8 mouse cellular contexts compared by ENCODE assay signal in genomic region chr15:96640291-96640985, GRCm38 (mm10). TPM values are rescaled to one million over a fixed set of nuclear protein-coding genes. Genes with fewer than 3 reads are reported as not detected.
DNase-seq lines count a peak whose midpoint lies in the region; ATAC-seq and TF ChIP-seq lines count a peak whose summit lies in the region.

No protein-coding gene starts in this region.

- no peaks in the 10 kb centered on the region for H3K9me3 ChIP-seq in embryonic facial prominence, embryonic 14.5 days (ENCODE audit: control insufficient read depth, low read length)

- no peak for ATAC-seq in embryonic facial prominence, embryonic 14.5 days (ENCODE audit: low read depth)
- ATAC-seq in inflammation-experienced regulatory T-cells, adult 6 months, result peak; percentile 67
- ATAC-seq in megakaryocyte-erythroid progenitor cell, adult 5-6 weeks (replicated peaks; ENCODE audit: low FRiP score, low TSS enrichment, poor library complexity, severe bottlenecking), result peak; percentile 50

- TF ChIP-seq CTCF in gastrocnemius, adult 2 months (IDR thresholded peaks at IDR 0.05), result no peak

- peak overlapping the region; percentile 78 for H3K4me3 ChIP-seq in gastrocnemius, adult 2 months
- H3K4me3 ChIP-seq in embryonic facial prominence, embryonic 14.5 days (ENCODE audit: low read depth, low read length), result peak overlapping the region; percentile 79

- H3K4me1 ChIP-seq in embryonic facial prominence, embryonic 14.5 days (ENCODE audit: control insufficient read depth, insufficient read depth, low read length), result peaks cover 19% of the 10 kb centered on the region

- H3K27me3 ChIP-seq in embryonic facial prominence, embryonic 14.5 days (replicated peaks; ENCODE audit: control insufficient read depth, insufficient read depth, low read length), result no peaks in the 10 kb centered on the region

- no peak overlapping the region for H3K27ac ChIP-seq in gastrocnemius, adult 2 months
- peak overlapping the region; percentile 94 for H3K27ac ChIP-seq in embryonic facial prominence, embryonic 14.5 days (replicated peaks; ENCODE audit: low read depth, low read length)

- DNase-seq in gastrocnemius, adult 2 months, result no peak
- no peak for DNase-seq in gastrocnemius, postnatal 10 days
- DNase-seq in Muller cell, postnatal 12 days (ENCODE audit: inconsistent ontology term), result peak; percentile 50
- peak; percentile 79 for DNase-seq in embryonic facial prominence, embryonic 14.5 days (ENCODE audit: low spot score)
- DNase-seq in spleen, postnatal 10 days (ENCODE audit: low spot score in 2 of 2), result peak; percentile 31 to 47
- DNase-seq in yolk sac, embryonic 10.5 days (ENCODE audit: low spot score), result no peak

- intact Hi-C loops in gastrocnemius, adult 2 months (cut with DNase I), result no loop called here

- peak overlapping the region; percentile 90 for H3K9ac ChIP-seq in embryonic facial prominence, embryonic 14.5 days (ENCODE audit: low read depth, low read length)

- peak overlapping the region; percentile 94 for H3K4me2 ChIP-seq in embryonic facial prominence, embryonic 14.5 days (ENCODE audit: low read depth, low read length)

- H3K36me3 ChIP-seq in embryonic facial prominence, embryonic 14.5 days (ENCODE audit: control insufficient read depth, insufficient read depth, low read length), result 0 out of 2 replicates have a peak, but pooled peaks cover 12% of the 10 kb centered on the region

- WGBS in embryonic facial prominence, embryonic 14.5 days, result 7% methylated on average over 16 of the region's 16 CpGs

RNA-seq across cellular contexts. Expression of gene Slc38a1, which starts 2.3 kb away (rescaled TPM):
- total RNA-seq in gastrocnemius, adult 2 months (2021), result 1 to 10 TPM; 1.0 to 1.3 TPM
- total RNA-seq in gastrocnemius, postnatal 10 days (2021), result 1 to 10 TPM; 6.9 to 9.3 TPM
- 46.1 and 56.2 TPM in 2 replicates for polyA plus RNA-seq in embryonic facial prominence, embryonic 14.5 days (2014; fragmentation: Nextera tagmentation; extraction: Ambion mirVana)
- 10 to 100 TPM; 58.9 to 87.5 (median 79.1) TPM for polyA plus RNA-seq in inflammation-experienced regulatory T-cells, adult 6 months (2017; shearing (Covaris generic))
- 63.5 and 84.0 TPM in 2 replicates for total RNA-seq in megakaryocyte-erythroid progenitor cell, adult 5-6 weeks (2014; fragmentation: Nextera tagmentation)
- 51.3 and 52.2 TPM in 2 replicates for total RNA-seq in megakaryocyte-erythroid progenitor cell, adult 5-6 weeks (2017)

RNA-seq across cellular contexts. Expression of gene Slc38a2, which starts 59.1 kb away (rescaled TPM):
- 100 to 1,000 TPM; 115 to 116 TPM for total RNA-seq in gastrocnemius, adult 2 months (2021)
- total RNA-seq in gastrocnemius, postnatal 10 days (2021), result 10 to 100 TPM; 80.2 to 88.9 TPM
- 141 and 147 TPM in 2 replicates for polyA plus RNA-seq in embryonic facial prominence, embryonic 14.5 days (2014; fragmentation: Nextera tagmentation; extraction: Ambion mirVana)
- 10 to 100 TPM; 36.1 to 44.6 (median 42.9) TPM for polyA plus RNA-seq in inflammation-experienced regulatory T-cells, adult 6 months (2017; shearing (Covaris generic))
- 86.7 and 86.9 TPM in 2 replicates for total RNA-seq in megakaryocyte-erythroid progenitor cell, adult 5-6 weeks (2014; fragmentation: Nextera tagmentation)
- total RNA-seq in megakaryocyte-erythroid progenitor cell, adult 5-6 weeks (2017), result 75.3 and 82.3 TPM in 2 replicates

Comparison
In these comparisons a context has a peak if more than half of its experiments do, and no peak if none do; other contexts are left out.
1. DNase-seq: peak in Muller cell, postnatal 12 days (single experiment), embryonic facial prominence, embryonic 14.5 days (single experiment) and spleen, postnatal 10 days (2 of 2); none in gastrocnemius, adult 2 months (single experiment), gastrocnemius, postnatal 10 days (single experiment) and yolk sac, embryonic 10.5 days (single experiment).
2. RNA of gene Slc38a1, which starts 2.3 kb away (total RNA-seq): 51.3 to 84.0 TPM in megakaryocyte-erythroid progenitor cell, adult 5-6 weeks; 6.9 to 9.3 TPM in gastrocnemius, postnatal 10 days and 1.0 to 1.3 TPM in gastrocnemius, adult 2 months; every median in the first group is over 4 times any median in the second.